Mouse (Mus musculus) CD4-positive, CD25-positive, alpha-beta regulatory T cell, adult 4 months (primary cell): ENCODE measurements around the gene B3gnt9. TPM values are rescaled to one million over a fixed set of nuclear protein-coding genes. Genes with fewer than 3 reads are reported as not detected.

Experiments used
- ATAC-seq: one replicate; pipeline ENCODE4 v1.8.0; 2017
- polyA plus RNA-seq, 2 experiments: library from polyadenylated mRNA; unstranded; fragments of 100-300 nt; shearing (Covaris generic); gene quantifications; one replicate each; pipeline ENCODE4 v1.2.1; 2017

The B3gnt9 gene
- polyA plus RNA-seq, 2 experiments from 2014 or later: 0.33 to 0.47 TPM

GRCm38 (mm10) chr8:105209153-105210110 is 45.5 kb downstream of the B3gnt9 start:
- no peak for ATAC-seq

DNA sequence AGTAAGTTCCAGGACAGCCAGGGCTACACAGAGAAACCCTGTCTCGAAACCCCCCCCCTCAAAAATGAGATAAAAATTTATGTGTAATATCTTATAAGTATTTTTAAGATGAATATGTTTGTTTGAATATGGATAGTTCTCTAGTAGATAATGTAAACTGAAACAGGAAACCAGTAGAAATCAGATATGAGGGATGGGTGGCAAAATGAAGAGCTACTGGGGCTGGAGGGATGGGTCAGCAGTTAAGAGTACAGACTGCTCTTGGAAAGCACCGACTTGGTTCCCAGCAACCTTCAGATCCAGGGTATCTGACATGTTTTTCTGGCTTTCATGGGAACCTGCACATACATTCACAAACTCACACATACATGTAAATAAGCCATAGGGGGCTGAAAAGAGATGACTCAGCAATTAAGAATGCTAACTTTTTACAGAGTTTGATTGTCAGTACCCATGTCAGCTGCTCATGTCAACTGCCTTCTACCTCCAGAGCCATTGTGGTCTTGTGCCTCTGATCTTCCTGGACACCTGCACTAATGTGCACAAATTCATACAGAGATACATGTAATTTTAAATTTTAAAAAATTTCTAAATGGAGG is 47.2 kb downstream of the B3gnt9 start:
- no peak for ATAC-seq

DNA sequence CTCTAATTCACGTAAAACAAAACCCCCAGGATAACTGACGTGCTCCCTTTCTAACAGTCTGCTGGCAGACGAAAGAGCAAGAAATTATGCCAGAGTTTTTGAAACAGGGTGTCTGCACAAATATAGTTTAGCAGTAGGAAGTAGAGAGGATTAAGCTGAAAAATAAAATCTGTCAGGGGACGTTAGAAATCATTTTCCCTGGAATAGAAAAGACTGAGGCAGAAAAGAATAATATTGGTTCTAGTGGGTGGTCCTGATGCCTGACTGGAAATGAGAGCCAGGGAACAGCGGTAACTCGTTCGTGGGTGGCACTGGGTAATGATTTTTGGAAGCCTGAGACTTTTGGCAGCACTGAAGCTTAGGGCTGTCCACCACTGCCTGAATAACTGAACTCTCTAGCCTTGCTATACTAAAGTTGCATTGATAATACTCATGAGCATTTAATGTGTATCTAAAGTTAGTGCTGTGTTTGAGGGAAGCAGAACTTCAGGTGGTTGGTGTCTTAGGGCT is 48.1 kb downstream of the B3gnt9 start:
- ATAC-seq: no peak

GRCm38 (mm10) chr8:105205748-105206147 is 49.2 kb downstream of the B3gnt9 start:
- no peak for ATAC-seq

Other genes with a start within 250 kb of the B3gnt9 start
- gene Ces3a, start 206.6 kb downstream of the B3gnt9 start, polyA plus RNA-seq: not detected
- not detected for gene Ces3b, start 171.4 kb downstream of the B3gnt9 start, polyA plus RNA-seq
- gene Ces4a, start 123.4 kb downstream of the B3gnt9 start, polyA plus RNA-seq: under 1 TPM in 1 of 2 experiments, not detected in 1; 0.13 TPM
- gene Cbfb, start 84.5 kb downstream of the B3gnt9 start, polyA plus RNA-seq: 10 to 100 TPM; 26.7 to 40.6 TPM
- gene D230025D16Rik, start 30.0 kb downstream of the B3gnt9 start, polyA plus RNA-seq: 10 to 100 TPM; 13.9 to 14.2 TPM
- gene Tradd, start 9.5 kb upstream of the B3gnt9 start, polyA plus RNA-seq: 10 to 100 TPM; 58.1 to 76.0 TPM
- 10 to 100 TPM; 16.5 to 27.6 TPM for gene Fbxl8, start 9.5 kb upstream of the B3gnt9 start, polyA plus RNA-seq
- under 1 TPM; 0.26 to 0.39 TPM for gene Hsf4, start 14.6 kb upstream of the B3gnt9 start, polyA plus RNA-seq
- gene Nol3, start 21.0 kb upstream of the B3gnt9 start, polyA plus RNA-seq: under 1 TPM in 1 of 2 experiments, not detected in 1; 0.15 TPM
- 1 to 10 TPM in 1 of 2 experiments, under 1 TPM in 1; 0.90 to 2.6 TPM for gene 4931428F04Rik, start 34.7 kb upstream of the B3gnt9 start, polyA plus RNA-seq
- 1 to 10 TPM in 1 of 2 experiments, not detected in 1; 1.1 TPM for gene Exoc3l, start 40.9 kb upstream of the B3gnt9 start, polyA plus RNA-seq
- gene E2f4, start 42.5 kb upstream of the B3gnt9 start, polyA plus RNA-seq: 10 to 100 TPM; 44.5 to 56.2 TPM
- gene Elmo3, start 50.4 kb upstream of the B3gnt9 start, polyA plus RNA-seq: 10 to 100 TPM in 1 of 2 experiments, 1 to 10 TPM in 1; 7.4 to 13.5 TPM
- 1 to 10 TPM; 1.7 to 6.2 TPM for gene Lrrc29, start 71.1 kb upstream of the B3gnt9 start, polyA plus RNA-seq
- 100 to 1,000 TPM; 149 to 160 TPM for gene Tmem208, start 71.2 kb upstream of the B3gnt9 start, polyA plus RNA-seq
- 1 to 10 TPM; 2.3 to 5.3 TPM for gene Fhod1, start 92.8 kb upstream of the B3gnt9 start, polyA plus RNA-seq
- under 1 TPM in 1 of 2 experiments, not detected in 1; 0.16 TPM for gene Slc9a5, start 93.7 kb upstream of the B3gnt9 start, polyA plus RNA-seq
- gene Plekhg4, start 118.1 kb upstream of the B3gnt9 start, polyA plus RNA-seq: not detected
- not detected for gene Kctd19, start 158.3 kb upstream of the B3gnt9 start, polyA plus RNA-seq
- not detected for gene Lrrc36, start 158.4 kb upstream of the B3gnt9 start, polyA plus RNA-seq
- gene Tppp3, start 216.4 kb upstream of the B3gnt9 start, polyA plus RNA-seq: 1 to 10 TPM; 1.2 to 1.4 TPM
- 1 to 10 TPM in 1 of 2 experiments, under 1 TPM in 1; 0.97 to 1.5 TPM for gene Zdhhc1, start 241.7 kb upstream of the B3gnt9 start, polyA plus RNA-seq